Mouse (Mus musculus): Measurements from ENCODE around the gene Sdccag8.

- TF ChIP-seq POLR2A (IDR thresholded peaks at IDR 0.05; ENCODE audit: insufficient read depth, low read length), result no peak
- TF ChIP-seq CTCF (IDR thresholded peaks at IDR 0.05; ENCODE audit: low read depth, low read length), result no peak
Measured at GRCm38 (mm10) chr1:176980801-176981400, 166.4 kb downstream of the Sdccag8 start.

Measured in ES-Bruce4 (cell line).